Mouse (Mus musculus) CH12.LX (cell line): Measurements from ENCODE around the gene Fbxw17.

Experiments
- CHD2 ChIP-seq: IDR thresholded peaks from 2 replicates; pipeline ENCODE4 v1.6.1; 2011; ENCODE audit warnings: low read length, improper control_type of control experiment
- CTCF ChIP-seq, 2 experiments: IDR thresholded peaks in 1 of 2; conservative IDR thresholded peaks in 1 of 2; 2 replicates each; pipeline ENCODE4 v1.5.1; 2011 to 2012; ENCODE audit warnings: low read depth in 2 of 2, low read length in 2 of 2, improper control_type of control experiment in 1 of 2, inconsistent platforms in 1 of 2, mild to moderate bottlenecking in 1 of 2, moderate library complexity in 1 of 2
- EP300 ChIP-seq: IDR thresholded peaks from 2 replicates; pipeline ENCODE4 v1.6.1; 2011; ENCODE audit warnings: low read length, improper control_type of control experiment
- IRF4 ChIP-seq: IDR thresholded peaks from 2 replicates; pipeline ENCODE4 v1.6.1; 2014; ENCODE audit warnings: low read depth, mild to moderate bottlenecking, inconsistent platforms, low read length, improper control_type of control experiment
- JUN ChIP-seq: IDR thresholded peaks from 2 replicates; pipeline ENCODE4 v1.6.1; 2011; ENCODE audit warnings: low read depth, mild to moderate bottlenecking, low read length, improper control_type of control experiment, moderate library complexity; ENCODE audit not compliant: insufficient read depth
- KAT2A ChIP-seq: IDR thresholded peaks from 2 replicates; pipeline ENCODE4 v1.6.1; 2012; ENCODE audit warnings: low read length, improper control_type of control experiment, inconsistent platforms; ENCODE audit not compliant: insufficient replicate concordance
- MAFK ChIP-seq: IDR thresholded peaks from 2 replicates; pipeline ENCODE4 v1.6.1; 2011; ENCODE audit warnings: low read length, improper control_type of control experiment; ENCODE audit not compliant: insufficient replicate concordance
- MAZ ChIP-seq: IDR thresholded peaks from 2 replicates; pipeline ENCODE4 v1.6.1; 2012; ENCODE audit warnings: low read depth, mild to moderate bottlenecking, inconsistent platforms, low read length, improper control_type of control experiment, moderate library complexity
- MEF2A ChIP-seq: IDR thresholded peaks from 2 replicates; pipeline ENCODE4 v1.6.1; 2014; ENCODE audit warnings: low read depth, mild to moderate bottlenecking, inconsistent platforms, low read length, improper control_type of control experiment, borderline replicate concordance
- POLR2A ChIP-seq: IDR thresholded peaks from 2 replicates; pipeline ENCODE4 v1.6.1; 2011; ENCODE audit warnings: low read depth, mild to moderate bottlenecking, improper control_type of control experiment, low read length
- POLR2AphosphoS2 ChIP-seq: IDR thresholded peaks from 2 replicates; pipeline ENCODE4 v1.6.1; 2011; ENCODE audit warnings: low read depth, low read length, improper control_type of control experiment
- TBP ChIP-seq: conservative IDR thresholded peaks from 2 replicates; pipeline ENCODE4 v1.6.1; 2011; ENCODE audit warnings: low read depth, low read length, improper control_type of control experiment
- USF1 ChIP-seq: IDR thresholded peaks from 2 replicates; pipeline ENCODE4 v1.6.1; 2014; ENCODE audit warnings: low read depth, mild to moderate bottlenecking, inconsistent platforms, low read length, improper control_type of control experiment

GRCm38 (mm10) chr13:50417389-50418183 is at the start of gene Fbxw17:
- peak; percentile 57; the same call in 1 of the 2 replicates for TF ChIP-seq POLR2AphosphoS2
- TF ChIP-seq JUN, result no peak
- no peak for TF ChIP-seq EP300
- TF ChIP-seq IRF4, result peak; percentile 44; the same call in 1 of the 2 replicates
- TF ChIP-seq CHD2, result no peak; the same call in 1 of the 2 replicates
- TF ChIP-seq USF1, result no peak
- no peak for TF ChIP-seq CTCF (conservative IDR thresholded peaks at IDR 0.05 in 1 of 2, IDR thresholded peaks at IDR 0.05 in 1 of 2; ENCODE audit: low read depth in 2 of 2, low read length in 2 of 2)
- peak; percentile 32; the same call in 1 of the 2 replicates for TF ChIP-seq MEF2A
- peak; percentile 80; the same call in 1 of the 2 replicates for TF ChIP-seq TBP
- no peak for TF ChIP-seq MAFK
- no peak for TF ChIP-seq KAT2A
- TF ChIP-seq MAZ, result no peak
- TF ChIP-seq POLR2A, result peak; percentile 85
